Mouse (Mus musculus) lung, embryonic 14.5 days (tissue): ENCODE results near the gene Ctsd. TPM values are rescaled to one million over a fixed set of nuclear protein-coding genes. Genes with fewer than 3 reads are reported as not detected.

Experiments used
- ATAC-seq: fragments of 200-750 bp; cut with Nextera tagmentation; 2 replicates; pipeline ENCODE4 v1.8.0; 2017; ENCODE audit warnings: mild to moderate bottlenecking, moderate TSS enrichment, moderate library complexity; ENCODE audit not compliant: insufficient read depth
- DNase-seq: peaks from one replicate; pipeline ENCODE4 v3.0.0-alpha.2; 2015
- H3K27ac ChIP-seq: fragments of 300-500 bp; sonication (generic); 2 replicates; pipeline ENCODE4 v1.5.1; 2014; ENCODE audit warnings: low read depth, mild to moderate bottlenecking, moderate library complexity
- H3K27me3 ChIP-seq: fragments of 300-500 bp; sonication (generic); 2 replicates; pipeline ENCODE4 v1.6.1; 2014; ENCODE audit warnings: low read length, control low read depth; ENCODE audit not compliant: insufficient read depth
- H3K36me3 ChIP-seq: fragments of 300-500 bp; sonication (generic); 2 replicates; pipeline ENCODE4 v1.6.1; 2014; ENCODE audit warnings: control low read depth; ENCODE audit not compliant: insufficient read depth
- H3K4me1 ChIP-seq: fragments of 300-500 bp; sonication (generic); 2 replicates; pipeline ENCODE4 v1.6.1; 2014; ENCODE audit warnings: antibody characterized with exemption, control low read depth; ENCODE audit not compliant: insufficient read depth
- H3K4me2 ChIP-seq: fragments of 300-500 bp; sonication (generic); 2 replicates; pipeline ENCODE4 v1.6.1; 2014; ENCODE audit warnings: mild to moderate bottlenecking
- H3K4me3 ChIP-seq: fragments of 300-500 bp; sonication (generic); 2 replicates; pipeline ENCODE4 v1.5.1; 2014; ENCODE audit warnings: low read depth, low read length
- H3K9ac ChIP-seq: fragments of 300-500 bp; sonication (generic); 2 replicates; pipeline ENCODE4 v1.6.1; 2014
- H3K9me3 ChIP-seq: fragments of 300-500 bp; sonication (generic); 2 replicates; pipeline ENCODE4 v1.6.1; 2016; ENCODE audit warnings: low read depth, low read length, control low read depth
- CTCF ChIP-seq: IDR thresholded peaks from 2 replicates; pipeline ENCODE4 v1.5.1; 2016; ENCODE audit warnings: antibody characterized with exemption, low read depth
- WGBS: fragments of 180-500 bp; shearing (Covaris S2); extraction: QIAGEN DNeasy Blood & Tissue Kit; methylation state at CpG from one replicate; pipeline ENCODE4 v1.1.7; 2014; 5-methylcytosine and 5-hydroxymethylcytosine counted together
- polyA plus RNA-seq: library from polyadenylated mRNA; unstranded; fragments of >200 nt; fragmentation: Nextera tagmentation; extraction: Ambion mirVana; gene quantifications from 2 replicates; pipeline ENCODE4 v1.2.1, GENCODE M21; 2014

Ctsd gene
- polyA plus RNA-seq, 1 experiment from 2014 or later = 240 TPM

DNA sequence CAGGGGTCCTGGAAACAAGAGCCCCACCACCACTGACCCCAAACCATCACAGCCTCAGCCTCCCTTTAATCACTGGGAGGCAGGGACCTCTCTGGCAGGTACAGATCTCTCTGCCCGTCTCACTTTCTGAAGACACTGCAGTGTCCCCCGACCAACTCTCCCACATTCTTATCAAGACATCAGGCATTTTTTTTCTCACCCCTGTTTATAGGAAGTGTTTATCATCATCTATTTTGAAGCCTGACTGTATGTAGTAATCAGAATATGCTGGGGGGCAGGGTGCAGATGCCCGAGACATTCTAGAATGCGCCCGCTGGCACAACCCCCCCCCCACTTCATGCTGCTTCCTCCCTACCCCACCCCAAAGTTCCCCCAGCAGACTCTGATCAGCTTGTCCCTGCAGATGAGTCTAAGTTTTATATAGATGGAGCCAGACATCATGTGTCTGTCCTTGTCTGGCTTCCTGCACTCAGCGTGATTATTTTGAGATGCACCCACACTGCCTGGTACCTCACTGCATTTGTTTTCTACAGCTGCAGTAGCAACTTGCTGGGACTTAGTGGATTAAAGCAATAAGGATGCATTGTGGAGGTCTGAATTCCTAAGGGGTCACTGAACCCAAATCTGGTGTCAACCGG, 12.4 kb upstream of the Ctsd start:
- WGBS = 65% methylated on average over 7 of the region's 7 CpGs
- Histone ChIP-seq H3K4me3 (no peak overlapping the region), H3K9me3 (no peaks in the 10 kb centered on the region), H3K27ac (no peak overlapping the region), H3K27me3 (no peaks in the 10 kb centered on the region), H3K36me3 (no peaks in the 10 kb centered on the region), H3K4me1 (no peaks in the 10 kb centered on the region), H3K9ac (no peak overlapping the region), H3K4me2 (no peak overlapping the region)
- ATAC-seq (no peak), DNase-seq (no peak)
- TF ChIP-seq CTCF = no peak

GRCm38 (mm10) chr7:142399250-142399649, 11.4 kb upstream of the Ctsd start:
- H3K27me3 ChIP-seq = no peaks in the 10 kb centered on the region
- no peak overlapping the region for H3K27ac ChIP-seq
- no peak overlapping the region for H3K4me2 ChIP-seq
- H3K9ac ChIP-seq = no peak overlapping the region
- WGBS = 74% methylated on average over 1 of the region's 1 CpGs
- H3K4me3 ChIP-seq = no peak overlapping the region
- H3K9me3 ChIP-seq = no peaks in the 10 kb centered on the region
- H3K4me1 ChIP-seq = no peaks in the 10 kb centered on the region
- no peaks in the 10 kb centered on the region for H3K36me3 ChIP-seq
- DNase-seq = no peak
- ATAC-seq = no peak
- TF ChIP-seq CTCF = no peak

DNA sequence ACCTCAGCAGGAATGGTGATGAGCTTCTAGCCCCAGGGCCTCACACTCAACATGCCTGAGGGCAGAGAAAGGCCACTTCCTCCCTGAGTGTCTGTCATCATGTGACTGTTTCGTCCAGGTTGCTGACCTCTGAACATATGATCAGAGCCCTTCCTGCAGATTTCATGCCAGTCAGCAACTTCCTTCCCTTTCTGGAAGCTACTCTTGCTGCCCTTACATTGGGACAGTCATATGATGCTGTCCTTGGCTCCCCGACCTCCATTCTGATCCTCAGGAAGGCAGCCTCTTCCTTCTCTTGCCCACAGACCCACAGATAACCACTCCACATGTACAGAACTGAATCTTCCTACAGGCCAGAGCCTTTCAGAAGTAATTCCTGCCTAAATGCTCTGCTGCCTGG, 10.2 kb upstream of the Ctsd start:
- Histone ChIP-seq H3K4me2 (no peak overlapping the region), H3K4me1 (no peaks in the 10 kb centered on the region), H3K9me3 (no peaks in the 10 kb centered on the region), H3K9ac (no peak overlapping the region), H3K4me3 (no peak overlapping the region), H3K27ac (no peak overlapping the region), H3K27me3 (no peaks in the 10 kb centered on the region), H3K36me3 (no peaks in the 10 kb centered on the region)
- WGBS = 38% methylated on average over 2 of the region's 2 CpGs
- ATAC-seq (no peak), DNase-seq (peak; percentile 25)
- TF ChIP-seq CTCF = no peak

DNA sequence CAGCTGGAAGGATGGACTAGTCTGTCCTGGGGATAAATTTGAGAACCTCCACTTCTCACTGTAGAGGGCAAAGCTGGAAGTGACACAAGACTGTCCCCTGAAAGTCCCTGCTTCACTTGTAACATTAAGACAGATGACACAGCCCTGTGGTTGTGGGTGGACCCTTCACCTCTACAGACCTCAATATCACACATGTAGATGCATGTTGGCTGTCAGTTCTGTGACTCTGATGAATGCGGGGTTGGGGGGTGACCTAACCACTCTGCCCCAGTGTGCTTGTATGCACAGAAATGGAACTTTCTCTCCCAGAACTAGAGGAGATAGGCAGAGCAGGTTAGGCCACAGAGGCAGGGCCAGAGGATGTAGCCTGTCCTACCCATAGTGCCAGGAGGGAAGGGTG, 8.8 kb upstream of the Ctsd start:
- no peaks in the 10 kb centered on the region for H3K36me3 ChIP-seq
- H3K9me3 ChIP-seq = no peaks in the 10 kb centered on the region
- H3K4me2 ChIP-seq = no peak overlapping the region
- ATAC-seq (no peak), DNase-seq (no peak)
- no peak overlapping the region for H3K9ac ChIP-seq
- 94% methylated on average over 1 of the region's 1 CpGs for WGBS
- H3K27ac ChIP-seq = no peak overlapping the region
- H3K27me3 ChIP-seq = no peaks in the 10 kb centered on the region
- H3K4me1 ChIP-seq = no peaks in the 10 kb centered on the region
- no peak for TF ChIP-seq CTCF
- no peak overlapping the region for H3K4me3 ChIP-seq

DNA sequence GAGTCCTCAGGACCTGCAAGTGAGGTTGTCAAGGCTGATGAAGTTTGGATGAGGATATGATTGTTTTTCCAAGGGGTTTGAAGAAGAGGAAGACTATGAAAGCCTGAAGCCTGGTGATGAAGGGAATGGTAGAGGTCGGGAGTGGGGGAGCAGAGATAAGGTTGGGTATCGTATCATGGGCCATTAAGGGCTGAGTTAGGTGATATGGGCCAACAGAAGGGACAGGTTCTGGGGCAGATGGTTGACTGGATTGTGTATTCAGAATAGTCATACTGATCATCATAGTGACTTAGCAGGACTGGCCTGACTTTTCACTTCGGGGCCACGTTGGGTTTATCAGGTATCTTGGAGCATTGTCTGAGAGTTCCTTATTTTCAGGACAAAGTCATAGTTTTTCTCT, 7.6 kb upstream of the Ctsd start:
- H3K36me3 ChIP-seq = no peaks in the 10 kb centered on the region
- H3K4me2 ChIP-seq = no peak overlapping the region
- H3K27ac ChIP-seq = no peak overlapping the region
- no peaks in the 10 kb centered on the region for H3K27me3 ChIP-seq
- no peak overlapping the region for H3K4me3 ChIP-seq
- DNase-seq (no peak), ATAC-seq (no peak)
- no peak overlapping the region for H3K9ac ChIP-seq
- H3K9me3 ChIP-seq = no peaks in the 10 kb centered on the region
- no peaks in the 10 kb centered on the region for H3K4me1 ChIP-seq
- WGBS = 83% methylated on average over 4 of the region's 4 CpGs
- no peak for TF ChIP-seq CTCF

GRCm38 (mm10) chr7:142394261-142395190, 6.7 kb upstream of the Ctsd start:
- H3K27ac ChIP-seq = no peak overlapping the region
- no peak overlapping the region for H3K9ac ChIP-seq
- no peak for TF ChIP-seq CTCF
- DNase-seq (no peak), ATAC-seq (no peak)
- WGBS = 68% methylated on average over 6 of the region's 6 CpGs
- no peak overlapping the region for H3K4me2 ChIP-seq
- no peaks in the 10 kb centered on the region for H3K9me3 ChIP-seq
- H3K4me3 ChIP-seq = no peak overlapping the region
- no peaks in the 10 kb centered on the region for H3K27me3 ChIP-seq
- no peaks in the 10 kb centered on the region for H3K4me1 ChIP-seq
- H3K36me3 ChIP-seq = no peaks in the 10 kb centered on the region

DNA sequence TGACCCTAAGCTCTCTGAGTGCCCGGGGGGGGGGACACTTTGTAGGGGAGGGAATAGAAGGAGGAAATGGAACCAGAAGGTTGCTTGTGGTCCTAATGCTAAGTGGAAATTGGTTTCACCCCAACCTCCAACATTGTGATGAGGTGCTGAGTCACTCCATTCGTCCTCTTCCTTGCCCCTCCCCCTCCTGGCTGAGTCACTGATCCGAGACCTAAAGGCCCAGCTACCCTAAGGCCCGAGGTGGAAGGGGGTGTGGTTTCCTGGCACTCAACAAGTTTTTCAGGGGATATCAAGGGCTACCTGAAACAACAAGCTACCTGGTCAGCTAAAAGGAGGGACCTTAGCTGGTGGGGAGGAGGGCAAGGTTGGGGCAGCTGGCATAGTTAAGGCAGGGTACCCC, 5.4 kb upstream of the Ctsd start:
- Histone ChIP-seq H3K4me2 (no peak overlapping the region), H3K9me3 (no peaks in the 10 kb centered on the region), H3K4me1 (no peaks in the 10 kb centered on the region), H3K4me3 (no peak overlapping the region), H3K36me3 (no peaks in the 10 kb centered on the region), H3K27me3 (no peaks in the 10 kb centered on the region), H3K27ac (no peak overlapping the region), H3K9ac (no peak overlapping the region)
- WGBS = 19% methylated on average over 4 of the region's 4 CpGs
- ATAC-seq = no peak
- no peak for TF ChIP-seq CTCF
- DNase-seq = peak; percentile 15
